Mouse (Mus musculus): Measurements from ENCODE around the gene Trp53rkb.
"Not testable (repeated sequence)": the region's sequence is repeated elsewhere in the genome, so short reads cannot be mapped to it uniquely, and the experiment has no call there.

Gene Trp53rkb

DNA sequence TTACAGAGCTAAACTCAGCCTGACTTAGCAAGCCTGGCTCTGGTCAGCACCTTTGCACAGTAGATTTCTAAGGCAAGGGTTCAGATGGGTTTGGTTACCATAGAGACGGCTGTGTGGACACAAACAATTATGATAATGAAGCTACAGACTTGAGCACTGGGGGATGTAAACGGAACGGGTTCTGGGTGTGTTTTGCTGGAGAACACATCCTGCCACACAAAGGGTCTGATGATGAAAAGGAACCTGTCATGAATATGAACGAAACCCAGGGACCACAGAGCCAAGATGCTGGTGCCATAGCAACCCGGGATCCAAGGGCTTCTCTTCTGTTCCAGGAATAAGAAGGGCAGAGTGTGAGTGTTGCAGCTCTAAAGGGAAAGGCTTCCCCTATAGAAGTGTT is at the start of gene Trp53rkb:
Gene Trp53rkb, plus strand, starts transcription at position 177 of the 400 bp plus-strand sequence.
- peak; percentile 22 for DNase-seq (ENCODE audit: low spot score)

- no peak for DNase-seq (ENCODE audit: low spot score)
Measured at GRCm38 (mm10) chr2:166743504-166743903, 48.8 kb upstream of the Trp53rkb start.

GRCm38 (mm10) chr2:166744433-166744832 is 47.9 kb upstream of the Trp53rkb start:
- DNase-seq (ENCODE audit: low spot score) = no peak

DNA sequence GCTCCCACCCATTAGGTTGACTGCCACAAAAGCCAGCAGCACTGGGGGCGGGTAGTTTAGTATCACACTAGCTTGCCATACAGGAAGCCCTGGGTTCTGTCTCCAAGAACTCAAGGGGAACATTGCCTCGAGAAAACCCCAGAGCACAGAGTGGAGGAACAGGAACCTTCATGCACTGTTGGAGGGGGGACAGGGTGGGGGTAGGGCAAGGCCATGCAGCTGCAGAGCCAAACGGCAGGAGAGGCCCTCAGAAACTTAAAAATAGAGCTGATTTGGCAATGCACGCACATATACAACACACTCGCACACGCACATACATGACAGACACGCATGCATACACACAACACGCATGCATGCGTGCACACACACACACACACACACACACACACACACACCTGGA is 46.5 kb upstream of the Trp53rkb start:
- DNase-seq (ENCODE audit: low spot score) = no peak

GRCm38 (mm10) chr2:166746261-166746913 is 45.9 kb upstream of the Trp53rkb start:
- DNase-seq (ENCODE audit: low spot score) = not testable (repeated sequence)

- DNase-seq (ENCODE audit: low spot score) = no peak
Measured at GRCm38 (mm10) chr2:166750620-166751191, 41.6 kb upstream of the Trp53rkb start.

- no peak for DNase-seq (ENCODE audit: low spot score)
Measured at GRCm38 (mm10) chr2:166754194-166754593, 38.1 kb upstream of the Trp53rkb start.

- no peak for DNase-seq (ENCODE audit: low spot score)
Measured at GRCm38 (mm10) chr2:166754760-166755159, 37.6 kb upstream of the Trp53rkb start.

DNA sequence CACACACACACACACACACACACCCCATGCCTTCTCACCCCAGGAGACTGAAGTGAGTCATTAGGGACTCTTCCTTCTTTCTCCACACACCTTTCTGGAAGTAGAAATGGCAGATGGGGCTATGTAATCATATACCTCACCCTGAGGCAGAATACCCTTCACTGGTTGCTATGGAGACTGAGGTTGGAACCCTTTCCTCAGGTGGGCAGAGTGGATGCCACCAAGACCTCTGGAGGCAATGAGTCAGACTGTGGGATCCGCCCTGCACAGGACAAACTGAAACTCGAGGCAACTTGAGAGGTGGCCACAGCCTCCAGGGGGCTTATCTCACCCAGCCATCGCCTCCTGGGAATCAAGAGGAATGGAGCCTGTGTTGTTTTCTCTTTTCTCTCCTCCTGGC is 34.4 kb upstream of the Trp53rkb start:
- DNase-seq (ENCODE audit: low spot score) = no peak

DNA sequence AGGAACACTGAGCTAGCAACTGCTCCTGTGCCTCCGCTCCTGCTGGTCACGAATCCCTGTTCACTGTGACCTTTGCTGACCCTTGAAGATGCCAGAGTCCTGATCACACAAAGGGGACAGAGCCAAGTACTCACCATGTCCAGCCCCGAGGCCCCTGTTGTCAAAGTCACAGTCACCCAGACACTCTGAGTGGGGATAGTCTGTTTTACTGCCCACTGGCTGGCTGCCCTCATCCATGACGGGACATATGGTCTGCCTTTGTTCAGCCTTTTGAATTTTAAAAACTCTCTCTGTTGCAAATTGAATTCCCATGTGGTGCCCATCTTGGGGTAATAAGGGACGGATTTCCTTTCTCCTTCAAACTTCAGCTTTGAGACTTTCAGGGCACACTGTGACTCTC is 28.3 kb upstream of the Trp53rkb start:
- DNase-seq (ENCODE audit: low spot score) = peak; percentile 72

DNA sequence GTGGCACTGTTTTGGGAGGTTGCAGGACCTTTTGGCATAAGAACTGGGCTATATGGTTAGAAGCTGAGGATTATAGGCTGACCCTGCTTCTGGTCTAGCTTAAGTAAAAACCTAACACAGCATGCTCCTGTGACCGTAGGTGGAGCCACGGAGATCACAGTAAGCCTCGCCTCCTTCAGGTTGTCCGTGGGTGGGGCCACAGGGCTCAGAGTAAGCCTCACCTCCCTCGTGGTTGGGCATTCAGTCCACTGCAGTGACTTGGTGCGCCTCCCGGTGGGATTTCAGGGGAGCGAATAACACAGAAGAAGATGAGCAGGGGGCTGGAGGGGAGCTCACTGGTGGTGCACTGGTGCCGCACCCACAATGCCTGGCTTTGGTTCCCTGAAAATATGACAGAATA is 24.7 kb upstream of the Trp53rkb start:
- DNase-seq (ENCODE audit: low spot score) = no peak

- DNase-seq (ENCODE audit: low spot score) = peak; percentile 32
Measured at GRCm38 (mm10) chr2:166771396-166771795, 20.9 kb upstream of the Trp53rkb start.

- DNase-seq (ENCODE audit: low spot score) = no peak
Measured at GRCm38 (mm10) chr2:166773587-166773986, 18.7 kb upstream of the Trp53rkb start.

- DNase-seq (ENCODE audit: low spot score) = no peak
Measured at GRCm38 (mm10) chr2:166774275-166774674, 18.1 kb upstream of the Trp53rkb start.

GRCm38 (mm10) chr2:166775357-166775893 is 16.9 kb upstream of the Trp53rkb start:
- no peak for DNase-seq (ENCODE audit: low spot score)

GRCm38 (mm10) chr2:166776272-166776671 is 16.1 kb upstream of the Trp53rkb start:
- DNase-seq (ENCODE audit: low spot score) = peak; percentile 60

- no peak for DNase-seq (ENCODE audit: low spot score)
Measured at GRCm38 (mm10) chr2:166779956-166780355, 12.4 kb upstream of the Trp53rkb start.

DNA sequence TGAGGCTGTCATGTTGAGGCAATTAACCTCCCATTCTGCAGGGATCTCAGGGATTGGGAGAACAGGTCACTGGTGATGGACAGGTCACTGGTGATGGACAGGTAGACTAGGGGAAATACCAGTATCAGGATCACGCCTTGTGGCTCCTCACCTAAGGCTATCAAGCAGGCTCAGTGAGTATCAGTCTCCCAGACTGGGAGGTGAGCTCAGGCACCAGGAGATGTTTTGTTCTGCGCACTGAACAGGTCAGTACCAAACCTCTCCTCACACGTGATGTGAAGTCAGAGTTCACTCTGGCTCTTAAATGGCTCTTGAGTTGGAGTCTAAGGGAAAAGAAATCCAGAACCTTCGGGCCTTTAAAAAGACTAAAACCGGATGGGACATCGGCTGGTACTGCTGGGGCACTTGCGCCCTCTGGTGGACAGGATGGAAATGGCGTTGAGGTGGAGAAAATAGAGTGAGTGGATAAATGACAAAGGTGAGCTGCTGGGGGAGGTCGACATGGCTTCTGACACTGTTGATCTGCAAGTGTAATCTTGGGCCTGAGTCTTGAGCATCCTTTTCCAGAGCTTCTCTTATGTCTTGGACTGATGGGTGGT is 11.3 kb upstream of the Trp53rkb start:
- peak; percentile 83 for DNase-seq (ENCODE audit: low spot score)

GRCm38 (mm10) chr2:166784376-166784775 is 8.0 kb upstream of the Trp53rkb start:
- peak; percentile 56 for DNase-seq (ENCODE audit: low spot score)

DNA sequence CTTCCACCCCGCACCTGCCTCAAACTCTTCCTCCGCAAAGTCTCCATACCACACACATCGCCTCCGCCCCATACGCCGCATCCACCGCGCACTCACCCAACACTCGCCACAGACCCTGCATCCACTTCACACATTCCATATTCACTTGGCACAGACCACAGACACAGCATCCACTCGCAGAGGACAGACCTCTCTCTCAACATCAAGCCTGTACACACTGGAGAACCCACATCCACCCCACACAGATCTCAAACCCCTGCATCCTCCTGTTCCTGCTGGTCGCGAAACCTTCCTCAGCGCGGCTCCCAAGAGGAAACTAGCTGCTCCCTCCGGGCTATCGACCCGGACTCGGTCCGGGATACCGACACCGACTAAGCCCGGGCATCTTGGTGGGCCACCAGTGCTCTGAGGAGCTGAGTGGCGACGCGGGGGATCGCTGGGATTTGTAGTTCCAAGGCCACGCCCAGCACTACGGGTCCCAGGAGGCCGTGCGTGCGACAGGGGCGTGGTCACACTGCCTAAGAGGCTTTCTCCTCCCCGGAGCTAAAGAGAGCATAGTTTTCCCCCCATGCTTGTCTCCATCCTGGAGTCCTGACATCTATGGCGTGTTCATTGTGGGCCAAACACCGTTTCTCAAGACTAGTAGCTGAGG is 5.9 kb upstream of the Trp53rkb start:
- peak; percentile 99 for DNase-seq (ENCODE audit: low spot score)

GRCm38 (mm10) chr2:166791738-166792137 is 593 bp upstream of the Trp53rkb start:
- no peak for DNase-seq (ENCODE audit: low spot score)

DNA sequence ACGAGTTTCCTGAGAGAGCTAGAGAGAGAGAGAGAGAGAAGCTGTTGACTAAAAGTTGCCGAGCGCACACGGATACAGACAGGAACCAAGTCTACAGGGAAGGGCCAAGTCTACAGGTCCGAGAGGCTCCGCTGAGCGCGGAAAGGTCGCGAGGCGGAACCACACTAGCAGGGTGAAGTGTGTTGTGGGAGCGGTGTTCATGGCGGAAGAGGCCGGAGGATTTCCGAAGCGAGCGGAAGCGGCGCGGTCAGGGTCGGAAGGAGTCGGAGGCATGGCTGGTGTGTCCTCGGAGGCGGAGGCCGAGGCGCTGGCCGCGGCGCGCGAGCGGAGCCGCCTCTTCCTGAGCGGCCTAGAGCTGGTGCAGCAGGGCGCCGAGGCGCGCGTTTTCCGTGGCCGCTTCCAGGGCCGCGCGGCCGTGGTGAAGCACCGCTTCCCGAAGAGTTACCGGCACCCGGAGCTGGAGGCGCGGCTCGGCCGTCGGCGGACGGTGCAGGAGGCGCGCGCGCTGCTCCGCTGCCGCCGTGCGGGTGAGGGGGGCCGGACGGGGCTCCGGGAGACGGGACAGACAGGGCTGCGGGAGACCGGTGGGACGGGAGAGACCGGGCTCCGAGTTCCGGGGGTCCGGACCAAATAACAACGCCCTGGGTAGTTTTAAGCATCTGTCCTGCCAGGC is 1.3 kb downstream of the Trp53rkb start:
- peak; percentile 90 for DNase-seq (ENCODE audit: low spot score)

Measured in embryo, embryonic 10 days (tissue).